Mouse (Mus musculus): Measurements from ENCODE around the gene Gng12. TPM values are rescaled to one million over a fixed set of nuclear protein-coding genes. Genes with fewer than 3 reads are reported as not detected.
A peak's percentile ranks its signal among the peaks of the same experiment; 100 is the strongest.

Gng12 gene
- polyA plus RNA-seq, 1 experiment from 2014 or later, result 50.3 TPM

- H3K4me1 ChIP-seq, result peaks cover 13% of the 10 kb centered on the region
- H3K27ac ChIP-seq, result no peak overlapping the region
- H3K27me3 ChIP-seq (ENCODE audit: poor library complexity, severe bottlenecking), result no peaks in the 10 kb centered on the region
- H3K9me3 ChIP-seq, result no peaks in the 10 kb centered on the region
- H3K36me3 ChIP-seq (replicated peaks), result no peaks in the 10 kb centered on the region
- 91% methylated on average over 4 of the region's 4 CpGs for WGBS
- no peak overlapping the region for H3K4me3 ChIP-seq
- DNase-seq (ENCODE audit: extremely low spot score, low spot score), result no peak
These were observed 27.7 kb downstream of the Gng12 start for GRCm38 (mm10) chr6:66923851-66924250.

GRCm38 (mm10) chr6:66924315-66924965 is 28.2 kb downstream of the Gng12 start:
- Histone ChIP-seq H3K36me3 (replicated peaks) (no peaks in the 10 kb centered on the region), H3K9me3 (no peaks in the 10 kb centered on the region), H3K27ac (no peak overlapping the region), H3K4me3 (no peak overlapping the region), H3K4me1 (peaks cover 13% of the 10 kb centered on the region), H3K27me3 (ENCODE audit: poor library complexity, severe bottlenecking) (no peaks in the 10 kb centered on the region)
- no peak for DNase-seq (ENCODE audit: extremely low spot score, low spot score)
- 85% methylated on average over 7 of the region's 7 CpGs for WGBS

GRCm38 (mm10) chr6:66926269-66926668 is 30.1 kb downstream of the Gng12 start:
- H3K9me3 ChIP-seq, result no peaks in the 10 kb centered on the region
- no peak for DNase-seq (ENCODE audit: extremely low spot score, low spot score)
- H3K36me3 ChIP-seq (replicated peaks), result no peaks in the 10 kb centered on the region
- H3K27me3 ChIP-seq (ENCODE audit: poor library complexity, severe bottlenecking), result no peaks in the 10 kb centered on the region
- WGBS, result 16% methylated on average over 4 of the region's 4 CpGs
- H3K27ac ChIP-seq, result no peak overlapping the region
- peaks cover 13% of the 10 kb centered on the region for H3K4me1 ChIP-seq
- no peak overlapping the region for H3K4me3 ChIP-seq

GRCm38 (mm10) chr6:66928972-66929645 is 32.9 kb downstream of the Gng12 start:
- H3K9me3 ChIP-seq, result no peaks in the 10 kb centered on the region
- no peak overlapping the region for H3K4me3 ChIP-seq
- H3K36me3 ChIP-seq (replicated peaks), result no peaks in the 10 kb centered on the region
- H3K27me3 ChIP-seq (ENCODE audit: poor library complexity, severe bottlenecking), result no peaks in the 10 kb centered on the region
- WGBS, result 90% methylated on average over 2 of the region's 2 CpGs
- no peak for DNase-seq (ENCODE audit: extremely low spot score, low spot score)
- H3K4me1 ChIP-seq, result peaks cover 13% of the 10 kb centered on the region
- no peak overlapping the region for H3K27ac ChIP-seq

GRCm38 (mm10) chr6:66929694-66930093 is 33.5 kb downstream of the Gng12 start:
- H3K27me3 ChIP-seq (ENCODE audit: poor library complexity, severe bottlenecking), result no peaks in the 10 kb centered on the region
- no peaks in the 10 kb centered on the region for H3K9me3 ChIP-seq
- 76% methylated on average over 7 of the region's 7 CpGs for WGBS
- peaks cover 13% of the 10 kb centered on the region for H3K4me1 ChIP-seq
- no peaks in the 10 kb centered on the region for H3K36me3 ChIP-seq (replicated peaks)
- H3K4me3 ChIP-seq, result no peak overlapping the region
- no peak overlapping the region for H3K27ac ChIP-seq
- no peak for DNase-seq (ENCODE audit: extremely low spot score, low spot score)

GRCm38 (mm10) chr6:66932206-66932819 is 36.1 kb downstream of the Gng12 start:
- no peak for DNase-seq (ENCODE audit: extremely low spot score, low spot score)
- no peak overlapping the region for H3K4me3 ChIP-seq
- no peaks in the 10 kb centered on the region for H3K9me3 ChIP-seq
- H3K4me1 ChIP-seq, result no peaks in the 10 kb centered on the region; the same call in 1 of the 2 replicates
- H3K27ac ChIP-seq, result no peak overlapping the region
- no peaks in the 10 kb centered on the region for H3K27me3 ChIP-seq (ENCODE audit: poor library complexity, severe bottlenecking)
- 80% methylated on average over 4 of the region's 4 CpGs for WGBS
- H3K36me3 ChIP-seq (replicated peaks), result no peaks in the 10 kb centered on the region

GRCm38 (mm10) chr6:66940656-66941235 is 44.5 kb downstream of the Gng12 start:
- Histone ChIP-seq H3K36me3 (replicated peaks) (no peaks in the 10 kb centered on the region), H3K27me3 (ENCODE audit: poor library complexity, severe bottlenecking) (no peaks in the 10 kb centered on the region), H3K4me3 (no peak overlapping the region), H3K27ac (no peak overlapping the region), H3K9me3 (no peaks in the 10 kb centered on the region), H3K4me1 (peaks cover 35% of the 10 kb centered on the region)
- 83% methylated on average over 7 of the region's 7 CpGs for WGBS
- DNase-seq (ENCODE audit: extremely low spot score, low spot score), result no peak

GRCm38 (mm10) chr6:66941792-66942191 is 45.6 kb downstream of the Gng12 start:
- 71% methylated on average over 6 of the region's 6 CpGs for WGBS
- no peak for DNase-seq (ENCODE audit: extremely low spot score, low spot score)
- Histone ChIP-seq H3K27me3 (ENCODE audit: poor library complexity, severe bottlenecking) (no peaks in the 10 kb centered on the region), H3K9me3 (no peaks in the 10 kb centered on the region), H3K36me3 (replicated peaks) (no peaks in the 10 kb centered on the region), H3K4me1 (peaks cover 35% of the 10 kb centered on the region), H3K4me3 (no peak overlapping the region), H3K27ac (no peak overlapping the region)

GRCm38 (mm10) chr6:66942826-66943225 is 46.6 kb downstream of the Gng12 start:
- Histone ChIP-seq H3K27me3 (ENCODE audit: poor library complexity, severe bottlenecking) (no peaks in the 10 kb centered on the region), H3K36me3 (replicated peaks) (no peaks in the 10 kb centered on the region)
- 80% methylated on average over 4 of the region's 4 CpGs for WGBS

GRCm38 (mm10) chr6:66943367-66944189 is 47.4 kb downstream of the Gng12 start:
- H3K4me3 ChIP-seq, result no peak overlapping the region
- 30% methylated on average over 6 of the region's 6 CpGs for WGBS
- DNase-seq (ENCODE audit: extremely low spot score, low spot score), result no peak
- no peaks in the 10 kb centered on the region for H3K27me3 ChIP-seq (ENCODE audit: poor library complexity, severe bottlenecking)
- H3K9me3 ChIP-seq, result no peaks in the 10 kb centered on the region
- peak overlapping the region; percentile 51 for H3K27ac ChIP-seq
- H3K36me3 ChIP-seq (replicated peaks), result no peaks in the 10 kb centered on the region
- H3K4me1 ChIP-seq, result peaks cover 35% of the 10 kb centered on the region

More at GRCm38 (mm10) chr6:66942826-66943225, 46.6 kb downstream of the Gng12 start:
- 0 out of 2 replicates have a peak overlapping the region, but pooled peaks have one; percentile 20 for H3K27ac ChIP-seq
- DNase-seq (ENCODE audit: extremely low spot score, low spot score), result no peak
- H3K4me1 ChIP-seq, result peaks cover 35% of the 10 kb centered on the region
- no peak overlapping the region for H3K4me3 ChIP-seq
- no peaks in the 10 kb centered on the region for H3K9me3 ChIP-seq

- DNase-seq (ENCODE audit: extremely low spot score, low spot score), result no peak
- Histone ChIP-seq H3K27me3 (ENCODE audit: poor library complexity, severe bottlenecking) (no peaks in the 10 kb centered on the region), H3K9me3 (no peaks in the 10 kb centered on the region), H3K27ac (peak overlapping the region; percentile 51; the same call in 1 of the 2 replicates), H3K4me1 (peaks cover 35% of the 10 kb centered on the region), H3K36me3 (replicated peaks) (no peaks in the 10 kb centered on the region), H3K4me3 (no peak overlapping the region)
- 85% methylated on average over 12 of the region's 12 CpGs for WGBS
These were observed 48.2 kb downstream of the Gng12 start for GRCm38 (mm10) chr6:66944190-66945003.

- Histone ChIP-seq H3K27me3 (ENCODE audit: poor library complexity, severe bottlenecking) (no peaks in the 10 kb centered on the region), H3K27ac (no peak overlapping the region), H3K4me3 (no peak overlapping the region), H3K9me3 (no peaks in the 10 kb centered on the region), H3K36me3 (replicated peaks) (no peaks in the 10 kb centered on the region), H3K4me1 (peaks cover 35% of the 10 kb centered on the region)
- no peak for DNase-seq (ENCODE audit: extremely low spot score, low spot score)
- 83% methylated on average over 5 of the region's 5 CpGs for WGBS
These were observed 48.8 kb downstream of the Gng12 start for GRCm38 (mm10) chr6:66945004-66945356.
